Mouse (Mus musculus) heart, embryonic 15.5 days (tissue): ENCODE data around the gene Gadd45g. TPM values are rescaled to one million over a fixed set of nuclear protein-coding genes. Genes with fewer than 3 reads are reported as not detected.
"Not testable (repeated sequence)": the region's sequence is repeated elsewhere in the genome, so short reads cannot be mapped to it uniquely, and the experiment has no call there.

Experiments
- ATAC-seq: fragments of 200-750 bp; cut with Nextera tagmentation; replicated peaks from 2 replicates; pipeline ENCODE4 v1.8.0; 2017; ENCODE audit warnings: low read depth, moderate TSS enrichment; ENCODE audit not compliant: insufficient number of reproducible peaks, insufficient read depth, low FRiP score
- H3K27ac ChIP-seq: fragments of 300-500 bp; sonication (generic); 2 replicates; pipeline ENCODE4 v1.5.1; 2015; ENCODE audit warnings: mild to moderate bottlenecking, inconsistent platforms
- H3K27me3 ChIP-seq: fragments of 300-500 bp; sonication (generic); 2 replicates; pipeline ENCODE4 v1.6.1; 2015; ENCODE audit warnings: inconsistent platforms
- H3K36me3 ChIP-seq: fragments of 300-500 bp; sonication (generic); 2 replicates; pipeline ENCODE4 v1.6.1; 2015; ENCODE audit warnings: mild to moderate bottlenecking, inconsistent platforms
- H3K4me1 ChIP-seq: fragments of 300-500 bp; sonication (generic); replicated peaks from 2 replicates; pipeline ENCODE4 v1.6.1; 2015; ENCODE audit warnings: inconsistent platforms
- H3K4me2 ChIP-seq: fragments of 300-500 bp; sonication (generic); 2 replicates; pipeline ENCODE4 v1.6.1; 2015; ENCODE audit warnings: inconsistent platforms, mild to moderate bottlenecking, moderate library complexity
- H3K4me3 ChIP-seq: fragments of 300-500 bp; sonication (generic); 2 replicates; pipeline ENCODE4 v1.5.1; 2015; ENCODE audit warnings: mild to moderate bottlenecking, inconsistent platforms
- H3K9ac ChIP-seq: fragments of 300-500 bp; sonication (generic); 2 replicates; pipeline ENCODE4 v1.6.1; 2015; ENCODE audit warnings: mild to moderate bottlenecking, inconsistent platforms
- H3K9me3 ChIP-seq: fragments of 300-500 bp; sonication (generic); replicated peaks from 2 replicates; pipeline ENCODE4 v1.6.1; 2016; ENCODE audit warnings: inconsistent platforms
- WGBS: fragments of 180-500 bp; shearing (Covaris S2); methylation state at CpG from one replicate; pipeline ENCODE4 v1.1.7; 2015; ENCODE audit warnings: mixed read lengths; 5-methylcytosine and 5-hydroxymethylcytosine counted together
- polyA plus RNA-seq: library from polyadenylated mRNA; unstranded; fragments of >200 nt; fragmentation: Nextera tagmentation; extraction: Ambion mirVana; gene quantifications from 2 replicates; pipeline ENCODE4 v1.2.1, GENCODE M21; 2015

The Gadd45g gene
- polyA plus RNA-seq, 1 experiment from 2014 or later = 49.1 TPM

GRCm38 (mm10) chr13:51835208-51835607, 11.3 kb upstream of the Gadd45g start:
- not testable (repeated sequence) for H3K4me3 ChIP-seq, H3K4me1 ChIP-seq, ATAC-seq, H3K36me3 ChIP-seq, H3K4me2 ChIP-seq, H3K9ac ChIP-seq, H3K27ac ChIP-seq, H3K27me3 ChIP-seq, H3K9me3 ChIP-seq
- WGBS = 75% methylated on average over 4 of the region's 4 CpGs

GRCm38 (mm10) chr13:51837402-51837801, 9.1 kb upstream of the Gadd45g start:
- WGBS = 26% methylated on average over 5 of the region's 5 CpGs

GRCm38 (mm10) chr13:51839250-51840026, 7.0 kb upstream of the Gadd45g start:
- no peak for ATAC-seq
- 14% methylated on average over 8 of the region's 8 CpGs for WGBS
- H3K4me2 ChIP-seq = no peak overlapping the region
- H3K27me3 ChIP-seq = peaks cover 22% of the 10 kb centered on the region
- peaks cover 17% of the 10 kb centered on the region for H3K4me1 ChIP-seq
- no peaks in the 10 kb centered on the region for H3K36me3 ChIP-seq
- H3K9me3 ChIP-seq = no peaks in the 10 kb centered on the region
- no peak overlapping the region for H3K9ac ChIP-seq
- H3K27ac ChIP-seq = no peak overlapping the region
- H3K4me3 ChIP-seq = no peak overlapping the region

More at GRCm38 (mm10) chr13:51837402-51837801, 9.1 kb upstream of the Gadd45g start:
- Histone ChIP-seq H3K4me2 (no peak overlapping the region), H3K9ac (no peak overlapping the region), H3K4me1 (peaks cover 13% of the 10 kb centered on the region), H3K4me3 (no peak overlapping the region), H3K27me3 (peaks cover 9% of the 10 kb centered on the region), H3K27ac (no peak overlapping the region), H3K9me3 (no peaks in the 10 kb centered on the region), H3K36me3 (no peaks in the 10 kb centered on the region)
- ATAC-seq = no peak

- Histone ChIP-seq H3K27me3 (peaks cover 22% of the 10 kb centered on the region), H3K36me3 (no peaks in the 10 kb centered on the region), H3K4me1 (peaks cover 21% of the 10 kb centered on the region), H3K27ac (no peak overlapping the region), H3K9me3 (no peaks in the 10 kb centered on the region), H3K9ac (no peak overlapping the region), H3K4me2 (no peak overlapping the region), H3K4me3 (no peak overlapping the region)
- WGBS = 40% methylated on average over 6 of the region's 6 CpGs
- no peak for ATAC-seq
Observed at GRCm38 (mm10) chr13:51840702-51841101, 5.8 kb upstream of the Gadd45g start.

- Histone ChIP-seq H3K4me1 (peaks cover 21% of the 10 kb centered on the region), H3K27ac (no peak overlapping the region), H3K4me2 (peak overlapping the region; percentile 49; the same call in 1 of the 2 replicates), H3K36me3 (no peaks in the 10 kb centered on the region), H3K9me3 (no peaks in the 10 kb centered on the region), H3K4me3 (no peak overlapping the region), H3K9ac (no peak overlapping the region), H3K27me3 (peaks cover 22% of the 10 kb centered on the region)
- no peak for ATAC-seq
- WGBS = 33% methylated on average over 12 of the region's 12 CpGs
Observed at GRCm38 (mm10) chr13:51841541-51842115, 4.8 kb upstream of the Gadd45g start.

GRCm38 (mm10) chr13:51842191-51842590, 4.3 kb upstream of the Gadd45g start:
- no peak for ATAC-seq
- H3K9ac ChIP-seq = no peak overlapping the region
- no peak overlapping the region for H3K27ac ChIP-seq
- H3K27me3 ChIP-seq = peaks cover 22% of the 10 kb centered on the region
- H3K36me3 ChIP-seq = no peaks in the 10 kb centered on the region
- H3K9me3 ChIP-seq = no peaks in the 10 kb centered on the region
- 0 out of 2 replicates have a peak overlapping the region, but pooled peaks have one; percentile 15 for H3K4me3 ChIP-seq
- peak overlapping the region; percentile 49 for H3K4me2 ChIP-seq
- H3K4me1 ChIP-seq = peaks cover 21% of the 10 kb centered on the region
- 31% methylated on average over 5 of the region's 5 CpGs for WGBS

GRCm38 (mm10) chr13:51842773-51843172, 3.7 kb upstream of the Gadd45g start:
- H3K36me3 ChIP-seq = no peaks in the 10 kb centered on the region
- H3K4me2 ChIP-seq = peak overlapping the region; percentile 49
- no peak for ATAC-seq
- H3K27ac ChIP-seq = peak overlapping the region; percentile 38; the same call in 1 of the 2 replicates
- H3K4me3 ChIP-seq = peak overlapping the region; percentile 15
- WGBS = 17% methylated on average over 12 of the region's 12 CpGs
- peaks cover 22% of the 10 kb centered on the region for H3K27me3 ChIP-seq
- H3K9me3 ChIP-seq = no peaks in the 10 kb centered on the region
- peaks cover 24% of the 10 kb centered on the region for H3K4me1 ChIP-seq
- H3K9ac ChIP-seq = peak overlapping the region; percentile 40

- Histone ChIP-seq H3K4me1 (peaks cover 24% of the 10 kb centered on the region), H3K36me3 (no peaks in the 10 kb centered on the region), H3K4me2 (no peak overlapping the region), H3K27ac (peak overlapping the region; percentile 38; the same call in 1 of the 2 replicates), H3K27me3 (peaks cover 22% of the 10 kb centered on the region), H3K4me3 (no peak overlapping the region), H3K9ac (no peak overlapping the region), H3K9me3 (no peaks in the 10 kb centered on the region)
- ATAC-seq = no peak
- 67% methylated on average over 4 of the region's 4 CpGs for WGBS
Observed at GRCm38 (mm10) chr13:51843298-51843697, 3.2 kb upstream of the Gadd45g start.

GRCm38 (mm10) chr13:51844118-51844517, 2.4 kb upstream of the Gadd45g start:
- Histone ChIP-seq H3K4me1 (peaks cover 32% of the 10 kb centered on the region), H3K27ac (no peak overlapping the region), H3K9ac (no peak overlapping the region), H3K4me3 (no peak overlapping the region), H3K4me2 (no peak overlapping the region), H3K27me3 (peaks cover 19% of the 10 kb centered on the region), H3K36me3 (no peaks in the 10 kb centered on the region), H3K9me3 (no peaks in the 10 kb centered on the region)
- ATAC-seq = no peak
- 74% methylated on average over 10 of the region's 10 CpGs for WGBS

- H3K27me3 ChIP-seq = peaks cover 19% of the 10 kb centered on the region
- H3K9me3 ChIP-seq = no peaks in the 10 kb centered on the region
- H3K4me3 ChIP-seq = peak overlapping the region; percentile 79; the same call in 1 of the 2 replicates
- no peak overlapping the region for H3K9ac ChIP-seq
- no peak overlapping the region for H3K27ac ChIP-seq
- no peak for ATAC-seq
- peaks cover 35% of the 10 kb centered on the region for H3K4me1 ChIP-seq
- H3K4me2 ChIP-seq = peak overlapping the region; percentile 97
- no peaks in the 10 kb centered on the region for H3K36me3 ChIP-seq
- 12% methylated on average over 10 of the region's 10 CpGs for WGBS
Observed at GRCm38 (mm10) chr13:51844661-51845060, 1.8 kb upstream of the Gadd45g start.

GRCm38 (mm10) chr13:51845072-51845471, 1.4 kb upstream of the Gadd45g start:
- peaks cover 19% of the 10 kb centered on the region for H3K27me3 ChIP-seq
- peak overlapping the region; percentile 72; the same call in 1 of the 2 replicates for H3K9ac ChIP-seq
- peak overlapping the region; percentile 97 for H3K4me2 ChIP-seq
- peak overlapping the region; percentile 95 for H3K27ac ChIP-seq
- WGBS = 7% methylated on average over 10 of the region's 10 CpGs
- ATAC-seq = no peak
- no peaks in the 10 kb centered on the region for H3K9me3 ChIP-seq
- peak overlapping the region; percentile 79 for H3K4me3 ChIP-seq
- H3K36me3 ChIP-seq = no peaks in the 10 kb centered on the region
- peaks cover 40% of the 10 kb centered on the region for H3K4me1 ChIP-seq
